26 mouse cellular contexts compared by ENCODE assay signal in genomic region chr8:121593293-121593692, GRCm38 (mm10). TPM values are rescaled to one million over a fixed set of nuclear protein-coding genes. Genes with fewer than 3 reads are reported as not detected.
"Had no signal": no experiment of that assay in that cellular context is flagged by ENCODE, and none has a peak within 500 bp of the region (broad histone marks: within the 10 kb centered on the region; RNA-seq: fewer than 3 reads in every experiment).

No protein-coding gene starts in this region.

- H3K9ac ChIP-seq: limb, embryonic 13.5 days; liver, embryonic 12.5 days; liver, embryonic 15.5 days; lung, embryonic 15.5 days; midbrain, embryonic 13.5 days; neural tube, embryonic 13.5 days; stomach, embryonic 15.5 days had no signal

- H3K4me2 ChIP-seq: limb, embryonic 13.5 days; lung, embryonic 15.5 days; stomach, embryonic 15.5 days had no signal

- H3K27me3 ChIP-seq: limb, embryonic 13.5 days; liver, embryonic 12.5 days; liver, embryonic 15.5 days; lung, embryonic 15.5 days; megakaryocyte, embryonic 14.5 days; midbrain, embryonic 13.5 days; neural tube, embryonic 13.5 days; stomach, embryonic 15.5 days had no signal

- DNase-seq: layer of hippocampus, postnatal 36 days; liver; retina, postnatal 1 day; right cerebral cortex, postnatal 25 days; spleen, adult 18-20 months; thymus, postnatal 25 days had no signal

- H3K9me3 ChIP-seq: limb, embryonic 10.5 days; liver, embryonic 12.5 days; liver, embryonic 15.5 days; lung, embryonic 15.5 days; megakaryocyte, embryonic 14.5 days; midbrain, embryonic 10.5 days; midbrain, embryonic 13.5 days; neural tube, embryonic 13.5 days; stomach, embryonic 15.5 days had no signal

- H3K4me3 ChIP-seq: limb, embryonic 10.5 days; limb, embryonic 13.5 days; liver, embryonic 15.5 days; lung, embryonic 15.5 days; midbrain, embryonic 13.5 days; myocyte; stomach, embryonic 15.5 days had no signal

- ATAC-seq: liver, embryonic 12.5 days; midbrain, embryonic 13.5 days; midbrain, embryonic 16.5 days had no signal

- H3K27ac ChIP-seq: limb, embryonic 10.5 days; limb, embryonic 13.5 days; liver, embryonic 12.5 days; liver, embryonic 15.5 days; lung, embryonic 15.5 days; midbrain, embryonic 10.5 days; midbrain, embryonic 13.5 days; neural tube, embryonic 13.5 days; stomach, embryonic 15.5 days had no signal

RNA-seq across cellular contexts. Expression of gene 1700018B08Rik, which starts 49.2 kb away (rescaled TPM):
- total RNA-seq: layer of hippocampus, adult 18-20 months; layer of hippocampus, postnatal 10 days; layer of hippocampus, postnatal 36 days; left cerebral cortex, adult 8-10 months; left cerebral cortex, postnatal 14 days; monocyte, adult 5-6 weeks; neutrophil, adult 5-6 weeks had no signal
- polyA plus RNA-seq: kidney, embryonic 16.5 days; limb, embryonic 10.5 days; limb, embryonic 13.5 days; liver, embryonic 12.5 days; liver, embryonic 15.5 days; lung, embryonic 15.5 days; midbrain, embryonic 10.5 days; midbrain, embryonic 13.5 days; midbrain, embryonic 16.5 days; myocyte; neural tube, embryonic 13.5 days; stomach, embryonic 15.5 days; thymus, postnatal 0 days had no signal

RNA-seq across cellular contexts. Expression of gene Zcchc14, which starts 59.4 kb away (rescaled TPM):
- total RNA-seq: monocyte, adult 5-6 weeks had no signal
